Mouse (Mus musculus) 3134 (cell line): Measurements from ENCODE around the gene Ints3.

ENCODE experiments used
- DNase-seq: peaks from one replicate; pipeline ENCODE4 v3.0.0-alpha.2; 2011; ENCODE audit warnings: low spot score; ENCODE audit not compliant: insufficient read length; ENCODE audit errors: extremely low read depth

The Ints3 gene

GRCm38 (mm10) chr3:90367001-90367632 is 66.3 kb downstream of the Ints3 start:
- no peak for DNase-seq

GRCm38 (mm10) chr3:90362346-90362745 is 71.1 kb downstream of the Ints3 start:
- no peak for DNase-seq

- DNase-seq: no peak
Measured at GRCm38 (mm10) chr3:90361476-90361875, 71.9 kb downstream of the Ints3 start.

- DNase-seq: no peak
Measured at GRCm38 (mm10) chr3:90359230-90359629, 74.2 kb downstream of the Ints3 start.

GRCm38 (mm10) chr3:90357959-90358358 is 75.5 kb downstream of the Ints3 start:
- DNase-seq: no peak

- DNase-seq: no peak
Measured at GRCm38 (mm10) chr3:90347847-90348246, 85.6 kb downstream of the Ints3 start.

- peak; percentile 40 for DNase-seq
Measured at GRCm38 (mm10) chr3:90342853-90343252, 90.6 kb downstream of the Ints3 start.
